In genomic region chr3:27621176-27621575, GRCm38 (mm10) we compare ENCODE assay signal across 23 mouse cellular contexts.
DNase-seq lines count a peak whose midpoint lies in the region; ATAC-seq and TF ChIP-seq lines count a peak whose summit lies in the region.
"Had no signal": no experiment of that assay in that cellular context is flagged by ENCODE, and none has a peak within 500 bp of the region (broad histone marks: within the 10 kb centered on the region; RNA-seq: fewer than 3 reads in every experiment).

No protein-coding gene starts in this region.

- DNase-seq in heart, adult 11 months, result peak; percentile 90
- DNase-seq in heart, adult 18-20 months, result no peak
- DNase-seq in kidney, postnatal 0 days (ENCODE audit: low spot score), result peak; percentile 30
- no peak for DNase-seq in kidney, postnatal 25 days
- DNase-seq: adrenal gland, adult 8-10 months; adrenal gland, postnatal 14 days; adrenal gland, postnatal 36 days; B cell, adult 2 months; cerebellum, adult 11-12 months; cerebellum, adult 2 months; cerebellum, adult 9-10 months; cerebellum, postnatal 10 days; cerebellum, postnatal 25 days had no signal

- no peak overlapping the region for H3ac ChIP-seq in myocyte (ENCODE audit: control insufficient read depth, insufficient read length)

- no peak overlapping the region for H3K4me2 ChIP-seq in kidney, postnatal 0 days (ENCODE audit: low read length)
- no peak overlapping the region for H3K4me2 ChIP-seq in myocyte (ENCODE audit: low read depth)
- H3K4me2 ChIP-seq: embryonic facial prominence, embryonic 12.5 days; forebrain, embryonic 13.5 days; forebrain, embryonic 15.5 days had no signal

- H3K4me1 ChIP-seq in kidney, postnatal 0 days (replicated peaks; ENCODE audit: insufficient read depth, low read length), result peaks cover 20% of the 10 kb centered on the region

- 41% methylated on average over 4 of the region's 4 CpGs for WGBS in kidney, postnatal 0 days

- no peaks in the 10 kb centered on the region for H3K9me3 ChIP-seq in kidney, postnatal 0 days (replicated peaks; ENCODE audit: low read length)
- H3K9me3 ChIP-seq: embryonic facial prominence, embryonic 10.5 days; embryonic facial prominence, embryonic 12.5 days; forebrain, embryonic 13.5 days; forebrain, embryonic 15.5 days; G1E had no signal

- TF ChIP-seq POLR2A in myocyte (IDR thresholded peaks at IDR 0.05; ENCODE audit: insufficient read length, low read depth), result no peak

- no peak overlapping the region for H3K4me3 ChIP-seq in kidney, postnatal 0 days (replicated peaks; ENCODE audit: low read depth, low read length)
- no peak overlapping the region for H3K4me3 ChIP-seq in myocyte
- H3K4me3 ChIP-seq: embryonic facial prominence, embryonic 10.5 days; embryonic facial prominence, embryonic 12.5 days; forebrain, embryonic 13.5 days; forebrain, embryonic 15.5 days had no signal

- H3K9ac ChIP-seq in kidney, postnatal 0 days (ENCODE audit: low read depth, low read length), result no peak overlapping the region
- H3K9ac ChIP-seq: embryonic facial prominence, embryonic 12.5 days; forebrain, embryonic 13.5 days; forebrain, embryonic 15.5 days had no signal

- H3K27ac ChIP-seq in kidney, postnatal 0 days, result no peak overlapping the region
- H3K27ac ChIP-seq: embryonic facial prominence, embryonic 10.5 days; embryonic facial prominence, embryonic 12.5 days; forebrain, embryonic 13.5 days; forebrain, embryonic 15.5 days had no signal

- TF ChIP-seq CTCF in kidney, postnatal 0 days (IDR thresholded peaks at IDR 0.05; ENCODE audit: low read depth), result no peak

- H3K79me2 ChIP-seq in myocyte (ENCODE audit: control insufficient read depth, insufficient read depth), result peaks cover 70% of the 10 kb centered on the region

- ATAC-seq in kidney, postnatal 0 days (replicated peaks; ENCODE audit: low FRiP score, low read depth), result no peak
- ATAC-seq: activated CD4-positive, CD25-positive, alpha-beta regulatory T cell, adult 4 months; CD4-positive, CD25-positive, alpha-beta regulatory T cell, adult 4 months; forebrain, embryonic 13.5 days; forebrain, embryonic 15.5 days; Patski had no signal

- H3K27me3 ChIP-seq in kidney, postnatal 0 days (ENCODE audit: insufficient read depth, low read length), result no peaks in the 10 kb centered on the region
- H3K27me3 ChIP-seq in myocyte (ENCODE audit: control insufficient read depth, insufficient read depth, insufficient read length), result no peaks in the 10 kb centered on the region
- H3K27me3 ChIP-seq: CH12.LX; embryonic facial prominence, embryonic 12.5 days; forebrain, embryonic 13.5 days; forebrain, embryonic 15.5 days; Patski had no signal

- 0 out of 2 replicates have a peak, but pooled peaks cover 9% of the 10 kb centered on the region for H3K36me3 ChIP-seq in kidney, postnatal 0 days (ENCODE audit: insufficient read depth, low read length)
- peaks cover 9% of the 10 kb centered on the region for H3K36me3 ChIP-seq in myocyte (ENCODE audit: control insufficient read depth, insufficient read depth)
- H3K36me3 ChIP-seq: forebrain, embryonic 15.5 days; G1E had no signal

TF ChIP-seq in myocyte, 11 proteins besides CTCF, POLR2A, EP300 and RAD21:
- TF ChIP-seq USF1 (IDR thresholded peaks at IDR 0.05; ENCODE audit: low read depth), result no peak
- TF ChIP-seq MYOD1 (IDR thresholded peaks at IDR 0.05; ENCODE audit: control insufficient read depth in 1 of 3, insufficient read length in 2 of 3, low read depth in 2 of 3), result peak in 2 of 3 experiments; percentile 2 to 35
- TF ChIP-seq TCF3 (IDR thresholded peaks at IDR 0.05; ENCODE audit: insufficient read length, low read depth), result no peak
- no peak for TF ChIP-seq SRF (IDR thresholded peaks at IDR 0.05; ENCODE audit: control insufficient read depth, insufficient read length, low read depth)
- TF ChIP-seq E2F4 (IDR thresholded peaks at IDR 0.05; ENCODE audit: insufficient read depth), result no peak
- TF ChIP-seq MYOG (IDR thresholded peaks at IDR 0.05; ENCODE audit: control insufficient read depth in 1 of 3, insufficient read depth in 1 of 3, insufficient read length in 2 of 3, low read depth in 2 of 3), result peak in 1 of 3 experiments; percentile 21

Comparison
In these comparisons a context has a peak if more than half of its experiments do, and no peak if none do; other contexts are left out.
1. DNase-seq: peak in heart, adult 11 months (single experiment) and kidney, postnatal 0 days (single experiment); none in heart, adult 18-20 months (0 of 2) and kidney, postnatal 25 days (0 of 2).